Mouse (Mus musculus): ENCODE results near the gene Ppp2r5e. TPM values are rescaled to one million over a fixed set of nuclear protein-coding genes. Genes with fewer than 3 reads are reported as not detected.

Ppp2r5e gene
- total RNA-seq, 2 experiments from 2014 or later = 28.3 to 61.2 TPM

- no peak for ATAC-seq (replicated peaks; ENCODE audit: low FRiP score, poor library complexity, severe bottlenecking)
These were observed 52.7 kb downstream of the Ppp2r5e start for GRCm38 (mm10) chr12:75543346-75543745.

GRCm38 (mm10) chr12:75540621-75541171, 55.3 kb downstream of the Ppp2r5e start:
- no peak for ATAC-seq (replicated peaks; ENCODE audit: low FRiP score, poor library complexity, severe bottlenecking)

GRCm38 (mm10) chr12:75539228-75539627, 56.8 kb downstream of the Ppp2r5e start:
- no peak for ATAC-seq (replicated peaks; ENCODE audit: low FRiP score, poor library complexity, severe bottlenecking)

GRCm38 (mm10) chr12:75537673-75538423, 58.2 kb downstream of the Ppp2r5e start:
- no peak for ATAC-seq (replicated peaks; ENCODE audit: low FRiP score, poor library complexity, severe bottlenecking)

GRCm38 (mm10) chr12:75537019-75537672, 58.9 kb downstream of the Ppp2r5e start:
- no peak for ATAC-seq (replicated peaks; ENCODE audit: low FRiP score, poor library complexity, severe bottlenecking)

GRCm38 (mm10) chr12:75536566-75536965, 59.5 kb downstream of the Ppp2r5e start:
- ATAC-seq (replicated peaks; ENCODE audit: low FRiP score, poor library complexity, severe bottlenecking) = no peak

DNA sequence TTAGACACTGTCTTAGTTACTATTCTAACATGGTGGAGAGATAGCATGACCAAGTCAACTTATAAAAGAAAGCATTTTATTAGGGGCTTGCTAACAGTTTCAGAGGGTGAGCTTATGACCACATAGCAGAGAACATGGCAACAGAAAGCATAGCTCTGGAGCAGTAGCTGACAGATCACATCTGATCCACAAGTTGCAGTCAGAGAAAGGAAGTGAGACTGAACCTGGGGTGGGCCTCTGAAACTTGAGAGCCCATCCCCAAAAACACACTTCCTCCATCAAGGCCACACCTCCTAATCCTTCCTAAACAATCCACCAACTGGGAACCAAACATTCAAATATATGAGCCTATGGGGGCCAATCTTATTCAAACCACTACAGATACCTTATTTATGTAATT, 62.9 kb downstream of the Ppp2r5e start:
- ATAC-seq (replicated peaks; ENCODE audit: low FRiP score, poor library complexity, severe bottlenecking) = no peak

DNA sequence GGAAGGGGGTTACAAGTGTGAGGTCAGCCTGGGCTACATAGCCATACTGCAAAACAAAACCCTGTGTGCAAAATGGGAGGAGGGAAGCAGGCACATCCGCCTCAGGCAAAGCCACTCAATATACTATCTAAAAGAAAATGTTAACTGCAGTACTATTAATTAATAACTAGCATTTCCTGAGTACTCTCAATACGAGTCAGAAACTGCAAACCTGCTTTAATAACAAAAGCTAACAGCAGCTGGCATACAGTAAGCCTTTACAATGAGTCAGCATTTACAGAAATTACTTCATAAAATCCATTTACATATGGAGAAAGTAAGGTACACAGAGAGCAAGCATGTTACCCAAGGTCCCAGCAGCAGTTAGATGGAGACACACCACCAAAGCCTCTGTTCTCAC, 64.2 kb downstream of the Ppp2r5e start:
- ATAC-seq (replicated peaks; ENCODE audit: low FRiP score, poor library complexity, severe bottlenecking) = no peak

DNA sequence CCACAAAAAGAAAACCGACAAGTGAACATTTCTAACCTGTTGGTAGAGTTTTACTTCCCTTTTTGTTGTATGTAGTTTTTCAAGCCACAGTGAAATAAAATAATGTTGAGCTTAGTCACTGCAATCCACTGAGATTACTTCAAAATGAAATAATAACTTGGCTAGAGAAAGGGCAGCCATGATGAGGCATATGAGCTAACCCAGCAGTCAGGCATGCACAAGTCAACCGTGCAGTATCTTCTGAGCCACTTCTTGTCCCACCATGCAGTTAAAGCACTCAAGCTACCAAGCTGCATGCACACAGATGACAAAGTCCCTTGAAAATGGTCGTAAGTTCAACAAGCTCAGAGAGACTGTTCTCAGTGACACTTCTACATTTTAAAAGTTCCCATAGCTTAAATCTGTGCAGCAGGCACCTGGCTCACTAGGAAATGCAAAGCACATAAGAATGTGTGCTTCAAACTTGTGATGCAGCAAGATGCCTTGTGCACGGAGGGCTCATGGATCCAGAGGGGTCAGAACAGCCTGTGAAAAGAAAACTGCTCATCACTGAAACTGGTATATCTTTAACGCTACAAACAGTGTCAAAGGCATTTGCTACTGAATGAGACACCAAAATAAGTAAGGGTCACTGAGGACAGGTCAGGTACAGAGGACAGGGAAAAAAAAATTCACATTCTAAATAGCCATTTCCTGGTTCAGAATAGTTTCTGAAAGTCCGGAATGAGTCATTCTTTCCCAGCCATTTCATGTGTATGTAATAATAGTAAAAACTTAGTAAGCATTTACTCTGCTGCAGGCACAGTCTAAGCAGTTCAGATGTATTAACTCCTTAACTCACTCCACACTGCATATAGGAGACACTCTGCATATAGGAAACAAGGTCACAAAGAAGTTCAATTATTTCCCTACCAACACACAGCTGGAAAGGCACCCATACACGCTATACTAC, 66.9 kb downstream of the Ppp2r5e start:
- no peak for ATAC-seq (replicated peaks; ENCODE audit: low FRiP score, poor library complexity, severe bottlenecking)

DNA sequence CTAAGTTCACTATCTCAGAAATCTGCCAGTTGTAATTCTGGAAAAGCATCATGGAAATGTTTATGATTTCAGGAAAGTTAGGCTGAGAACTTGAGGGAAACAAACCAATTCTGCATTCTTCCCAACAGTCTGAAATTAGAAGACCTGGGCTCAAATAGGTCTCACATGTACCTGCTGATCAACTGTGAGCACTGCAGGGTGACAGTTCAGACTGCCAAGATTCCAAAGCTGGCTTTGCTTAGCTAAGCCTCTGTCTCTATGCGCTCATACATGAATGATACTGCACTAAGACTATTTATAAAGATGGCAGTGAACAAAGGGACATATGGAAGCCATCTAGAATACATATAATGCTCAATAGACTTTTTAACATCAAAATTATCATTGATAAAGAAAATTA, 67.7 kb downstream of the Ppp2r5e start:
- no peak for ATAC-seq (replicated peaks; ENCODE audit: low FRiP score, poor library complexity, severe bottlenecking)

GRCm38 (mm10) chr12:75524199-75524598, 71.8 kb downstream of the Ppp2r5e start:
- ATAC-seq (replicated peaks; ENCODE audit: low FRiP score, poor library complexity, severe bottlenecking) = no peak

DNA sequence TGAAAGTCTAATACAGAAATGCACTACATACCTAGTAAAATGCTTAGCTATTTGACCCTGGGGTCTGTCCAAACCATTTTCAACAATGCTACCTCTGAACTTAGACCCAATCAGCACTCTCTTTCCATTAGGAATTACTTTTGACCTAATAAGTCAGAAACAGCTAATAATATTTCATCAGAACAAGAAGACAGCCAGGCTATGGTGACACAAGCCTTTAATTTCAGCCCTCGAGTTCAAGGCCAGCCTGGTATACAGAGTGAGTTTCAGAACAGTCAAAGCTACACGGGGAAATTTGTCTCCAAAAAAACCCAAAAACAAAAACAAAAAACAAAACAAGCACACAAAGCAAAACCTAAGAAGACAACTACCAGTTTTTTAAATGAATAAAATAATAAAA, 73.1 kb downstream of the Ppp2r5e start:
- no peak for ATAC-seq (replicated peaks; ENCODE audit: low FRiP score, poor library complexity, severe bottlenecking)

DNA sequence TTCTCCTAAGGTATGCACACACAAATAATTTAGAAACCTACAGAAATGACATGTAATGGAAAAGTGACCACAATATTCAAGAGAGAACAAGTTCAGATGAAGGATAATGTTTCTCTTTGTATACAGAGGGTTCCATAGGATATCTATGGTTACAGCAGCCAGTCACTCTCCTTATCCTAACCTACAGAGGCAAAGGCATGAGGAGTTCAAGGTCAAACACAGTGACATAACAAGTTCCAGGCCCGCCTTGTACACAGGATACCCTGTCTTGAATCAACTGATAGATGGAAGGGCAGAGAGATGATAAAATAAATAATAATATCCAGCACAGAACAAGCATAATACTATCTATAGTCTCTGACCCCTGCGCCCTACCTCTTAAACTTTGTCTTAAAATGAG, 73.7 kb downstream of the Ppp2r5e start:
- ATAC-seq (replicated peaks; ENCODE audit: low FRiP score, poor library complexity, severe bottlenecking) = no peak

- ATAC-seq (replicated peaks; ENCODE audit: low FRiP score, poor library complexity, severe bottlenecking) = no peak
These were observed 75.7 kb downstream of the Ppp2r5e start for GRCm38 (mm10) chr12:75520395-75520794.

GRCm38 (mm10) chr12:75519181-75519940, 76.7 kb downstream of the Ppp2r5e start:
- no peak for ATAC-seq (replicated peaks; ENCODE audit: low FRiP score, poor library complexity, severe bottlenecking)

GRCm38 (mm10) chr12:75515301-75515906, 80.6 kb downstream of the Ppp2r5e start:
- peak; percentile 68; the same call in 1 of the 2 replicates for ATAC-seq (replicated peaks; ENCODE audit: low FRiP score, poor library complexity, severe bottlenecking)

- no peak for ATAC-seq (replicated peaks; ENCODE audit: low FRiP score, poor library complexity, severe bottlenecking)
These were observed 84.5 kb downstream of the Ppp2r5e start for GRCm38 (mm10) chr12:75511520-75511919.

GRCm38 (mm10) chr12:75504991-75505650, 90.9 kb downstream of the Ppp2r5e start:
- no peak for ATAC-seq (replicated peaks; ENCODE audit: low FRiP score, poor library complexity, severe bottlenecking)
